Mouse (Mus musculus): Measurements from ENCODE around the gene Gm7271. TPM values are rescaled to one million over a fixed set of nuclear protein-coding genes. Genes with fewer than 3 reads are reported as not detected.

The Gm7271 gene
- polyA plus RNA-seq, 1 experiment: not detected

- no peak overlapping the region for H3K4me3 ChIP-seq (ENCODE audit: low read depth, low read length)
- H3K4me1 ChIP-seq (ENCODE audit: control insufficient read depth, insufficient read depth, insufficient read length, low read length): no peaks in the 10 kb centered on the region
- no peak overlapping the region for H3K27ac ChIP-seq (ENCODE audit: insufficient read depth, low read depth, low read length)
- peaks cover 33% of the 10 kb centered on the region for H3K36me3 ChIP-seq (ENCODE audit: control insufficient read depth, insufficient read depth, low read length)
- 61% methylated on average over 1 of the region's 1 CpGs for WGBS
- H3K27me3 ChIP-seq (ENCODE audit: control insufficient read depth, insufficient read depth, low read length): no peaks in the 10 kb centered on the region
- no peak for TF ChIP-seq CTCF (IDR thresholded peaks at IDR 0.05; ENCODE audit: extremely low read depth, insufficient read length, insufficient replicate concordance, low read depth, low read length)
Measured at GRCm38 (mm10) chr5:76536231-76536630, 52.4 kb downstream of the Gm7271 start.

GRCm38 (mm10) chr5:76537578-76537977 lies 53.7 kb downstream of the Gm7271 start:
- no peaks in the 10 kb centered on the region for H3K4me1 ChIP-seq (ENCODE audit: control insufficient read depth, insufficient read depth, insufficient read length, low read length)
- H3K36me3 ChIP-seq (ENCODE audit: control insufficient read depth, insufficient read depth, low read length): peaks cover 41% of the 10 kb centered on the region
- no peaks in the 10 kb centered on the region for H3K27me3 ChIP-seq (ENCODE audit: control insufficient read depth, insufficient read depth, low read length)
- no peak overlapping the region for H3K27ac ChIP-seq (ENCODE audit: insufficient read depth, low read depth, low read length)
- 96% methylated on average over 10 of the region's 10 CpGs for WGBS
- H3K4me3 ChIP-seq (ENCODE audit: low read depth, low read length): no peak overlapping the region
- TF ChIP-seq CTCF (IDR thresholded peaks at IDR 0.05; ENCODE audit: extremely low read depth, insufficient read length, insufficient replicate concordance, low read depth, low read length) (no peak), POLR2A (IDR thresholded peaks at IDR 0.05; ENCODE audit: low read depth, low read length) (no peak)

- no peak overlapping the region for H3K27ac ChIP-seq (ENCODE audit: insufficient read depth, low read depth, low read length)
- no peaks in the 10 kb centered on the region for H3K27me3 ChIP-seq (ENCODE audit: control insufficient read depth, insufficient read depth, low read length)
- H3K4me1 ChIP-seq (ENCODE audit: control insufficient read depth, insufficient read depth, insufficient read length, low read length): no peaks in the 10 kb centered on the region
- no peak overlapping the region for H3K4me3 ChIP-seq (ENCODE audit: low read depth, low read length)
- H3K36me3 ChIP-seq (ENCODE audit: control insufficient read depth, insufficient read depth, low read length): peaks cover 48% of the 10 kb centered on the region
- 82% methylated on average over 8 of the region's 8 CpGs for WGBS
- no peak for TF ChIP-seq CTCF (IDR thresholded peaks at IDR 0.05; ENCODE audit: extremely low read depth, insufficient read length, insufficient replicate concordance, low read depth, low read length)
- TF ChIP-seq POLR2A (IDR thresholded peaks at IDR 0.05; ENCODE audit: low read depth, low read length): no peak
Measured at GRCm38 (mm10) chr5:76540181-76540580, 56.3 kb downstream of the Gm7271 start.

GRCm38 (mm10) chr5:76540842-76541241 lies 57.0 kb downstream of the Gm7271 start:
- peaks cover 45% of the 10 kb centered on the region for H3K36me3 ChIP-seq (ENCODE audit: control insufficient read depth, insufficient read depth, low read length)
- no peak overlapping the region for H3K27ac ChIP-seq (ENCODE audit: insufficient read depth, low read depth, low read length)
- no peaks in the 10 kb centered on the region for H3K27me3 ChIP-seq (ENCODE audit: control insufficient read depth, insufficient read depth, low read length)
- no peak overlapping the region for H3K4me3 ChIP-seq (ENCODE audit: low read depth, low read length)
- TF ChIP-seq CTCF (IDR thresholded peaks at IDR 0.05; ENCODE audit: extremely low read depth, insufficient read length, insufficient replicate concordance, low read depth, low read length) (no peak), POLR2A (IDR thresholded peaks at IDR 0.05; ENCODE audit: low read depth, low read length) (no peak)
- no peaks in the 10 kb centered on the region for H3K4me1 ChIP-seq (ENCODE audit: control insufficient read depth, insufficient read depth, insufficient read length, low read length)

- H3K4me1 ChIP-seq (ENCODE audit: control insufficient read depth, insufficient read depth, insufficient read length, low read length): no peaks in the 10 kb centered on the region
- no peak for TF ChIP-seq CTCF (IDR thresholded peaks at IDR 0.05; ENCODE audit: extremely low read depth, insufficient read length, insufficient replicate concordance, low read depth, low read length)
- no peak for TF ChIP-seq POLR2A (IDR thresholded peaks at IDR 0.05; ENCODE audit: low read depth, low read length)
- H3K27me3 ChIP-seq (ENCODE audit: control insufficient read depth, insufficient read depth, low read length): no peaks in the 10 kb centered on the region
- H3K27ac ChIP-seq (ENCODE audit: insufficient read depth, low read depth, low read length): peak overlapping the region; percentile 11; the same call in 1 of the 2 replicates
- H3K36me3 ChIP-seq (ENCODE audit: control insufficient read depth, insufficient read depth, low read length): peaks cover 35% of the 10 kb centered on the region
- 85% methylated on average over 8 of the region's 8 CpGs for WGBS
- H3K4me3 ChIP-seq (ENCODE audit: low read depth, low read length): no peak overlapping the region
Measured at GRCm38 (mm10) chr5:76543200-76543599, 59.4 kb downstream of the Gm7271 start.

- peaks cover 28% of the 10 kb centered on the region for H3K36me3 ChIP-seq (ENCODE audit: control insufficient read depth, insufficient read depth, low read length)
Measured at GRCm38 (mm10) chr5:76550426-76550825, 66.6 kb downstream of the Gm7271 start.

GRCm38 (mm10) chr5:76565321-76565720 lies 81.5 kb downstream of the Gm7271 start:
- no peak overlapping the region for H3K27ac ChIP-seq (ENCODE audit: insufficient read depth, low read depth, low read length)
- H3K4me1 ChIP-seq (ENCODE audit: control insufficient read depth, insufficient read depth, insufficient read length, low read length): no peaks in the 10 kb centered on the region
- no peaks in the 10 kb centered on the region for H3K27me3 ChIP-seq (ENCODE audit: control insufficient read depth, insufficient read depth, low read length)
- H3K4me3 ChIP-seq (ENCODE audit: low read depth, low read length): no peak overlapping the region
- TF ChIP-seq POLR2A (IDR thresholded peaks at IDR 0.05; ENCODE audit: low read depth, low read length): no peak
- TF ChIP-seq CTCF (IDR thresholded peaks at IDR 0.05; ENCODE audit: extremely low read depth, insufficient read length, insufficient replicate concordance, low read depth, low read length): peak; percentile 100
- WGBS: 37% methylated on average over 3 of the region's 3 CpGs
- peaks cover 53% of the 10 kb centered on the region for H3K36me3 ChIP-seq (ENCODE audit: control insufficient read depth, insufficient read depth, low read length)

More at GRCm38 (mm10) chr5:76550426-76550825, 66.6 kb downstream of the Gm7271 start:
- Histone ChIP-seq H3K4me3 (ENCODE audit: low read depth, low read length) (no peak overlapping the region), H3K4me1 (ENCODE audit: control insufficient read depth, insufficient read depth, insufficient read length, low read length) (no peaks in the 10 kb centered on the region), H3K27me3 (ENCODE audit: control insufficient read depth, insufficient read depth, low read length) (no peaks in the 10 kb centered on the region), H3K27ac (ENCODE audit: insufficient read depth, low read depth, low read length) (no peak overlapping the region)
- TF ChIP-seq POLR2A (IDR thresholded peaks at IDR 0.05; ENCODE audit: low read depth, low read length) (no peak), CTCF (IDR thresholded peaks at IDR 0.05; ENCODE audit: extremely low read depth, insufficient read length, insufficient replicate concordance, low read depth, low read length) (no peak)
- 88% methylated on average over 8 of the region's 8 CpGs for WGBS

Other genes with a start within 250 kb of the Gm7271 start
- gene Clock, start 179.2 kb upstream of the Gm7271 start, polyA plus RNA-seq (2012; rRNA removed): 7.2 and 12.3 TPM in 2 replicates
- not detected in 2 replicates for gene Pdcl2, start 152.9 kb upstream of the Gm7271 start, polyA plus RNA-seq (2012; rRNA removed)
- 5.2 and 10.3 TPM in 2 replicates for gene Nmu, start 120.3 kb upstream of the Gm7271 start, polyA plus RNA-seq (2012; rRNA removed)
- gene Exoc1, start 45.3 kb downstream of the Gm7271 start, polyA plus RNA-seq (2012; rRNA removed): 7.1 and 17.9 TPM in 2 replicates
- gene Cep135, start 104.7 kb downstream of the Gm7271 start, polyA plus RNA-seq (2012; rRNA removed): 0.13 and 0.39 TPM in 2 replicates
- gene C530008M17Rik, start 172.5 kb downstream of the Gm7271 start, polyA plus RNA-seq (2012; rRNA removed): 9.8 and 42.5 TPM in 2 replicates